Mouse (Mus musculus) adrenal gland (tissue): ENCODE measurements around the gene Psmd4.
"Not testable (repeated sequence)": the region's sequence is repeated elsewhere in the genome, so short reads cannot be mapped to it uniquely, and the experiment has no call there.

Source experiments
- intact Hi-C: fragments of 180-260 bp; cut with DNase I; formaldehyde crosslinking; loops from one replicate; pipeline ENCODE4 v1.15.1; 2025
- long read RNA-seq, 2 experiments: library from polyadenylated mRNA; unstranded; transcript quantifications; one replicate each; pipeline ENCODE4 v2.0.0; 2020; ENCODE audit warnings: borderline replicate concordance in 1 of 2; ENCODE audit not compliant: insufficient replicate concordance in 1 of 2

Gene Psmd4
- long read RNA-seq, experiment 1, transcript Psmd4-201 (10 exons, 1,276 nt) = minor isoform, 90 of 261 reads
- long read RNA-seq, experiment 1, transcript Psmd4-202 (10 exons, 1,332 nt) = major isoform, 151 of 261 reads
- long read RNA-seq, experiment 1, partial matches to known transcripts = 11 of 261 reads
- long read RNA-seq, experiment 1, other reads (novel, unspliced or antisense) = 9 of 261 reads
- long read RNA-seq, experiment 2, transcript Psmd4-201 (10 exons, 1,276 nt) = minor isoform, 94 of 305 reads
- long read RNA-seq, experiment 2, transcript Psmd4-202 (10 exons, 1,332 nt) = major isoform, 172 of 305 reads
- long read RNA-seq, experiment 2, partial matches to known transcripts = 22 of 305 reads
- long read RNA-seq, experiment 2, other reads (novel, unspliced or antisense) = 16 of 305 reads

DNA sequence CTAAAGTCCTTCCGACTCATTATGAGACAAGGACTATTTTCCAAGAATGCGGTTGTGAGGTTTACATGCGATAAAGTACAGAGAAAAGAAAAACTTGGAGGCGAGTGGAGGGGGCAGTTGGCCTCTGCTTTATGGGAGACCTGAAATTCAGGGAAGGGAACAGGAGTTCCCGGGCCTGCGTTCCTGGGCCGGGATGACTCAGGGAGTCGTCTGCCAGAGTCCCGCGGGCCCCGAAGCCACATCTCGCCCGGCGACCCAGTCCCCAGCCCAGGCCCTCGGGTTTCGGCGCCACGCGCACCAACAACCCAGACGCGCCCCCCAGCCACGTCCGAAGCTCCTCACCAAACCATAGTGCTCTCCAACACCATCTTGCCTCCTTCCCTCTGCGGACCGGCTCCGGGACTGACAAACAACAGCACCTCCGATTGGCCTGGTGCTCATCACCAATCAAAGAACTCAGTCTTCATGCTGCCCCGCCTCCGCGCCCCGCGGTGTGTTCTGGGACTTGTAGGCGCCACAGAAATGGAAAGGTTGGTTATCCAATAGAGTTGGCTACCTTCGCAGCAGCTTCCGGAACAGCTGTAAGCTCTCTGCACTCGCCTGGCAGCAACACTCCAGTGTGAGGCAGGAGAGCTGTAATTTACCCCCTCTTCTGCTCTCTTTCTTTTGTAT, at the start of gene Psmd4:
Psmd4 (minus strand) TSS at position 449 of the 672 bp plus-strand sequence.
- intact Hi-C loops = no loop called here

DNA sequence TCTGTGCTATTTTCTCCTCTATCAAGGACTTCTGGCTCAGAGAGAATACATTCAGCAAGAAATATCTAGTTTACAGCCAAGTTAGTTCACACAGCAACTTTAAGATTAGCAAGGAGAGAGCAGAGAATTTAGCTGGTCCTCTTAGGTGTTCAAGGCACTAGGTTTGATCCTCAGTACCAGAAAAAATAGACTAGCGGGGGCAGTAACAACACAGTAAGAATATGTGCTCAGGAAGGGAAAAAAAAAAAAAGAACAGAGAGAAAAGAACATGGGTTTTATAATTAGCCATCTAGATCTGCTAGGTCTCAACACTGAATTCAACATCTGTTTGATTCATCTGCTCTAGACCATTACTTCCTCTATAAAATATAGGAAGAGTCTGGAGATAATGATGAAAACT, 45.7 kb upstream of the Psmd4 start:
- intact Hi-C loops = no loop called here

DNA sequence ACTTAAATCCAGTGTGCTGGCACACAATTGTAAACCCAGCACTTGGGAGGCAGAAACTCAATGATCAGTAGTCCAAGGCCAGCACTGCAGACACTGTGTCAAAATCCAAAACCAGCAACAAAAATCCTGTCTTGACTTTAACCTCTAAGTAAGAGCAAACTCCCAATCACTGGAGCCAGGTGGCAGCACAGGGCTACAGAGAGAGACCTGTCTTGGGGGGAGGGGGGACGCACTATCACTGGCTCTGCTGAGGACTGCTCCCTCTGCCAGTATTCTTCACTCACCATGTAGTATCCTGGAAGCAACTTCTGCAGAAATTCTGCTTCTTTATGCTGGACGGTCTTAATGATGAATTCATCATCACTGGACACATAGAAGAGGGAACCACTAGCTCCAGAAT, 29.2 kb upstream of the Psmd4 start:
- intact Hi-C loops = no loop called here

DNA sequence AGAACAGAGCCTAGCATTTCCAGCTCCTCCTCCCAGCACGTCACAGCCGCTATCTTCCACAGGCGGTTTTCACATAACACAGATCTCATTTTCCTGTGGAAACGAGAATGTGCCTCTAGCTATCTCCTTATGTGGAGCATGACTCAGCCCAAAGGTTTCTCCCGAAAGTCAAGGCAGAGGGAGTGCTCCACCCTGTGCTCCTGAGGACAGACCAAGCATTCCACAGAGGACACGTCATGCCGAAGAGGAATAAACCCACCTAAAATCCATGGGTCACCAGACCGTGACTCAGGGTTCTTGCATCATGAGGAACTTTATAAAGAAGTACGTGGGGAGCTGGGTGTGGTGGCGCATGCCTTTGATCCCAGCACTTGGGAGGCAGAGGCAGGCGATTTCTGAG, 24.2 kb upstream of the Psmd4 start:
- intact Hi-C loops = loop anchor here (5.0 kb wide), 1 partner anchor 41 kb away; the partner anchor contains the start of gene Pip5k1a

DNA sequence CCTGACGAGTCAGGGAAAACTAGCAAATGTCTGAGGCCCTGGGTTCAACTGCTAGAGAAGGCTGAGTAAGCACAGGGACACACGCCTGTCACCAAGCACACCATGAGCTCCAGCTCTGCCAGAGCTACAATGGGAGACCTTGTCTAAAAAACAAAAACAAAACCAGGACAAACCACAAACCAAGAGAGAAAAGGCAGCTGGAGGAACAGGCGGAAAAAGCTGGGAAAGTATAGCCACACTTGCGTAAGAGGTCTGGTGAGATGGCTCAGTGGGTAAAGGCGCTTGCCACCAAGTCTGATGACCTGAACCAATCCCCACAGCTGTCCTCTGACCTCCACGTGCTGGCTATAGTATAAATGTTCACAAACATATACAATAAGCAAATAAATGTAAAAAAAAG, 23.7 kb upstream of the Psmd4 start:
- intact Hi-C loops = loop anchor here (5.0 kb wide), 1 partner anchor 41 kb away; the partner anchor contains the start of gene Pip5k1a

DNA sequence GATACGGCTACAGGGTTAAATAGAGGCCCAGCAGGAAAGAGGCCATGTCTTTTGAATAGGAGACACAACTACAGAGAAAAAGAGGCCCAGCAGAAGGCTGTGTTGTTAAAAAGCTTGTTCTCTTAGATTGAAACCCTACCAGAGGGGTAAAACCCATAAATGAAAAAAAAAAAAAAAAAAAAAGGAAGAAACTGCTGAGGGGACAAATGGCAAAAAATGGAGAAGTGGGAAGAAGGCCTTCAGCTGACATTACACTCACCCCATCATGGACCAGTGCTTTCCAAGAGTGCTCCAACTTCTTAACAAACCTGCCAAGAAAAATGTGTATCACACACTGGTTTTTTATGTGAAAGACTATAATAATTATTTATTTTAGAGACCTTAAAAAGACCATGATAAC, 23.1 kb upstream of the Psmd4 start:
- intact Hi-C loops = loop anchor here (5.0 kb wide), 1 partner anchor 42 kb away; the partner anchor contains the start of gene Pip5k1a

DNA sequence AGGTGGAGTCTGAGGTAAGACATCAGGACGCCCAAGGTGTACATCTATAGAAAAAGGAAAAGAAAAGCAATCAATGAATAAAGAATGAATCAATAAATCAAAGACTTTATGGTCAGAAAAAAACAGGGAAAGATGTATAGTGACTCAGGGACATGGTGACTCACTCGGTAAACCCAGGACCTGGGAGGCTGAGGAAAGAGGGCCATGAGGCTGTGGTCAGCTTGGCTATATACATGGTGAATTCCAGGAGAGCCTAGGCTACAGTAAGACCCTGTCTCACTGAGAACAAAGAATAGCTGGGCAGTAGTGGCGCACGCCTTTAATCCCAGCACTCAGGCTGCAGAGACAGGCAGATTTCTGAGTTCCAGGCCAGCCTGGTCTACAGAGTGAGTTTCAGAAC, 21.3 kb upstream of the Psmd4 start:
- intact Hi-C loops = no loop called here

DNA sequence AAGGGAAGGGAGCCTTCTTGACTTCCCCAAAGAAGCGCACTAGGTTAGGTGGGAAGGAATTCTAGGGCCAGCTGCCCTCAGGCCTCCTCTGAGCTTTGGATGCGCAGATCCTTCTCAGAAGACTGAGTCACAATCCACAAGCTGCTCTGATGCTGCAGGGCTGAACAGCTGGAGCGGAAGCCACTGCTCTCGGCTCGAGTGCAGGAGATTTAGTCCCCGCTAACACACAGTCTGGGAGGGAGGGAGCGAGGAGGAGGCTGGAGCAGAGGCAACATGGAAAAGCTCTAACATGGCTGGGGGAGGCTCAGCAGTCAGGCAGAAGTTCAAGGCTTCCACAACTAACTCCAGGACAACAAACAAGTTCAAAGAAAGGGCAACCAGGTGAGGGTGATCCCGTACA, 15.7 kb upstream of the Psmd4 start:
- intact Hi-C loops = no loop called here

DNA sequence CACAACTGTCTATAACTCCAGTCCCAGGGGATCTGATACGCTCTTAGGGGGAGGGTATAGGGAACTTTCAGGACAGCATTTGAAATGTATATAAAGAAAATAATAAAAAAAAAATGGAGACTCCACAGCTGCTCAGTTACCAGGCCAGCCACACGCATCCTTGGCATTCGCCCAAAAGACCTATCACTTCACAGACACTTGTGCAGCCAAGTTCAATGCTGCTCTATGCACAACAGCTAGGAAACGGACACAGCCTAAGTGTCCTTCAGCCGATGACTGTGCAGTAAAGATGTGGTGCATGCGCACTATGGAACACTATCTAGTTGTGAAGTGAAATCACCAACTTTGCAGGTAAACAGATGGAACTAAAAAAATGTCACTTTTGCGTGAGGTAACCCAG, 13.9 kb upstream of the Psmd4 start:
- intact Hi-C loops = no loop called here

DNA sequence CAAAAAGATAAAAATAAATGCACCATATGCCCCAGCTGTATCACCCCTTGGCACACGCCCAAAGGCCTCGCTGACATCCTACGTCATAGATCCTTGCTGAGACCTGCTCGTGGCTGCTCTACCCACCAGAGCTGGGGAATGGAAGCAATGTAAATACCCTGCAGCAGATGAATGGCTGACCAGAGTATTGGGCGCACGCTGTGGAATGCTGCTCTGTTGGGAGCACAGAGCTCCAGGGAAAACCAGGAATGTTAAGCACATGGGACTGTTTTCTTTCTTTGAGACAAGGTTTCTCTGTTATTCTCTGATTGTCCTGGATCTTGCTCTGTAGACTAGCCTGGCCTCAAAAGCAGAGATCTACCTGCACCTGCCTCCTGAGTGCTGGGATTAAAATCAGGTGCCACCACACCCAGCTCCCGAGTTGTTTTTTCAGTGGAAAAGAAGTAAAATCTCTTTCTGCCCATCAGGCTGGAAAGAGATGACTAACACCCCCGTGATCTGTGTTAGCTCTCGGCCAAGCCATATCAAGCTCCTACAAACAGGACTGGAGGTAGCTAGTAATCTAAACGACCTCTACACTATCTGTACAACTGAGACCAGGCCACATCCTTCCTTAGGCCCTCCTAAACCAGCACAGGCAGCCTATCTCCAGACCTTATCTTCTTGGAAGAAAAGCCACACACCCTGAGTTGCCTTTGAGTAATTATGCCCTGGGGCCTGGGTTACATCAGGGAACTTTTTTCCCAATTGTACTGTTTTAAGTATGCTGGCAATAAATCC, 12.3 kb upstream of the Psmd4 start:
- intact Hi-C loops = loop anchor here (5.0 kb wide), 1 partner anchor 53 kb away; the partner anchor contains the start of gene Pip5k1a

DNA sequence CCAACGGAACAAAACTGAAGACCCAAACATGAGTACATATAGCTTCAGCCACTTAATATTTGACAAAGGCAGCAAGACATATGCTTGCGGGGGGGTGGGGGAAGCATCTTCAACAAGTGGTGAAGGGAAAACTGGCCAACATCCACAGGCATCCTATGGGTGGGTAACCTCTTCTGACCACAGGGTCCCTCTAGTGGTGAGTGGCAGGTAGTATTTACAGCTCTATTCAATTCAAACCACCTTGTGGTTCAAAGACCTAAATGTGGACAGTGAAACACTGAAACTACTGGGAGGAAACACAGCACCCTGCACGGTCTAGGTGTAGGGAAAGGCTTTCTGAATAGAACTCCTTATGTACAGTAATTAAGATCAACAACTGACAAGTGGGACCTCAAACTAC, 11.3 kb upstream of the Psmd4 start:
- intact Hi-C loops = loop anchor here (5.0 kb wide), 1 partner anchor 54 kb away; the partner anchor contains the start of gene Pip5k1a

DNA sequence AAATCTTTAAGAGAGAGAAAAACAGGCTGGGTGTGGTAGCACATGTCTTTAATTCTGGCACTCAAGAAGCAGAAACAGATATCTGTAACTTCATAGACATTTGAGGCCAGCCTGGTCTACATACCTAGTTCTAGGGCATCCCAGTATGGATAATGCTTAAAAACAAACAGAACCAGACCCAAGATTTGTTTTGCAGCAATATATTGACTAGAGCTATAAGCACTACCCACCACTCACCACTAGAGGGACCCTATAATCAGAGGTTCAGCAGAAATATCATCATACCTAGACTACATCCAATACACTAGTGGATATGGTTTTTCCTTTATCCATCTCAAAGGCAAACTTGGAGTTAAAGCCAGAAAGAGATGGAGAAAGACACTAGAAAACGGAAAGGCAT, 10.5 kb upstream of the Psmd4 start:
- intact Hi-C loops = loop anchor here (5.0 kb wide), 1 partner anchor 54 kb away; the partner anchor contains the start of gene Pip5k1a

DNA sequence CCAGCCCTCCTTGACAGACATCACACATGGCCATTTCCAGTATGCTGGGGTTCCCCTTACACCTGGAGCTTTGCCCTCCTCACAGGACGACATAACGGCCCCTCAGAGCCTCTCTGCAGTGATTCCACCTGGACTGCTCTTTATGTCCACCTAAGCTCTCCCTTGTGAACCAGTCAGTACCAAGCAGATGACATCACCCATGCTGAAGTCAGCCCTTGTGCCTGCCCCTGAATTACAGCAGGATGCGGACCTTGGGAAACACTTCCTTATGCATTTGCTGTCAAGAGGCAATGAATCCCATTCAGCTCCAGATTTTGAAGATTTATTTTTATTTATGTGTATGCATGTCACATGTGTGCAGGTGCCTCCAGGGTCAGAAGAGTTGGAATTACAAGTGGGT, 5.5 kb upstream of the Psmd4 start:
- intact Hi-C loops = no loop called here

DNA sequence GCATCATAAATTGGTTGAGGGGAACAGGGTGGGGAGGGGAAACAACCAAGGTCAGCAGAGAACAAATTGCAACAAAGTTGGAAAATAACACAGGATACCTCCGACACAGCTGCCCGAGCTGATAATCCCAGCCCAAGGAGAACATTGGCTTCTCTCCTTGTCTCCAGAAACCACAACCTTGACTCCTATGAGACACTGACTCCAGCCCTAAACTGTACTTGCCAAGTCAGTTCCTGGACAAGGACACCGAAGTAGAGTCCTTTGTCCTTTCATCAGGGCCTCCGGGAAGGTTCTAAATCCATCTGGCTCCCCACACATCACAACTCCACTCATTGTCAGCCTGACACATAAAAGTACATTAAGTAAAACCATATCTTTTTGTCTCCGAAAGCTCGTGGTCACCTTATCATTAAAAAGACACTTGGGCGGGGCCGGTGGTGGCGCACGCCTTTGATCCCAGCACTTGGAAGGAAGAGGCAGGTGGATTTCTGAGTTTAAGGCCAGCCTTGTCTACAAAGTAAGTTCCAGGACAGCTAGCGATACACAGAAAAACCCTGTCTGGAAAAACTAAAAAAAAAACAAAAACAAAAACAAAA, 4.1 kb upstream of the Psmd4 start:
- intact Hi-C loops = no loop called here

DNA sequence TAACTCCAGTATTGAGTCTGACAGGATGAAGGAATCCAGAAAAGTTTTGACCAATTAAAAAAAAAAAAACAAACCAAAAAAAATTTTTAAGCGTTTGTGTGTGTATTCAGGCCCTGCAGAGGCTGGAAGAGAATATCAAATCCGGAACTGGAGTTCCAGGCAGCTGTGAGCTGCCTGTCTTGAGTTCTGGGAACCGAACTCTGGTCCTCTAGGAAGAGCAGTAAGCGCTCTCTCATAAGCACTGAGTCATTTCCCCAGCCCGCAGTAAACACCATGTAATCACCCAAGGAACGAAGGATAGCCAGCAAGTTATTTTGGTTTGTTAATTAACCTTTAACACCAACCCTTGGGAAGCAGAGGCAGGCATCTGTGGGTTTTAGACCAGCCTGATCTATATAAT, 837 bp upstream of the Psmd4 start:
- intact Hi-C loops = no loop called here

DNA sequence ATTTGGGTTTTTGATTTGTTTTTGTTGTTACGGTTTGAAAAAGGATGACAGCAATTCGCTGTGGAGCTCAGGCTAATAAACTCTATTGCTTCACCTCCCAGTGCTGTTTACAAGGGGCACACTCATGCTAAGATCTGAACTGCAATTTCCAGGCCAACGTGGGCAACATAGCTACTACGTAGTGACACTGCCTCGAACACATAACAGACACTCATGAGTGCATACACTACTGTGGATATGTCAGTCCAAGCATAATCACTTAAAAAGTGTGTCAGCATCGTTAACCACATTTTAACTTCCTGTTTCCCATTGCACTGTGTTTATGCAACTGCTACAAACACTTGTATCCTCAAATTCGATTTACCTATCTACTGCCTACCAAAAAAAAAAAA, 420 bp upstream of the Psmd4 start:
- intact Hi-C loops = no loop called here

DNA sequence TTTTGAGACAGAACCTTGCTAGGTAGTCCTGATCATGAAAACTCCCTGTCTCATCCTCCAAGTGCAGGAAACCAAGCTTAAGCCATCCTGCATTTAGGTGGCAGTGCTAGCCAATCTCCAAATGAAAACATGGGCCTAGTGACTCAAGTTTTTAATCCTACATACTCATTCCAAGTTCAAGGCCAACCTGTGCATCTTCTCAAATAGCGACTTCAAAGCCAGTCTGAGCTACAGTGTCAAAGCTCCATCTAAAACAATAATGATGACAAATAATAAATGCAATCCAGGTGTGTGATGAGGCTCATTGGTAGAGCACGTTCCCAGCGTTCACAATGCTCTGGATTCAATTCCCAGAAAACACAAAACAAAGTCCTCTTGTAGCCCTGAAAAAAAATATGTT, 789 bp downstream of the Psmd4 start:
- intact Hi-C loops = no loop called here

DNA sequence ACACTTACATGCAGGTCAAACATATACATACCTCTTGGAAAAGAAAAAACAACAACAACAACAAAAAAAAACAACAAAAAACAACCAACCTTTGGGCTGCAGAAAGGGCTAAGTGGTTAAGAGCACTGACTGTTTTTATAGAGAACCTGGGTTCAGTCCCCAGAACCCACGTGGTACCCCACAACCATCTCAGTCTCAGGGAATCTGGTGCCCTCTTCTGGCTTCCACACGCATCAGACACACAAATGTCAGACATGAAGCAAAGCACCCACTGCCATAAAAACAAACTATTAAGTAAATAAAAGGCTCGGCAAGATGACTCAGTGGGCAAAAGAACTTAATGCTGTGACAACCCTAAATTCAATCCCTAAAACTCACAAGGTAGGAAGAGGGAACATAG, 12.5 kb downstream of the Psmd4 start:
- intact Hi-C loops = no loop called here

DNA sequence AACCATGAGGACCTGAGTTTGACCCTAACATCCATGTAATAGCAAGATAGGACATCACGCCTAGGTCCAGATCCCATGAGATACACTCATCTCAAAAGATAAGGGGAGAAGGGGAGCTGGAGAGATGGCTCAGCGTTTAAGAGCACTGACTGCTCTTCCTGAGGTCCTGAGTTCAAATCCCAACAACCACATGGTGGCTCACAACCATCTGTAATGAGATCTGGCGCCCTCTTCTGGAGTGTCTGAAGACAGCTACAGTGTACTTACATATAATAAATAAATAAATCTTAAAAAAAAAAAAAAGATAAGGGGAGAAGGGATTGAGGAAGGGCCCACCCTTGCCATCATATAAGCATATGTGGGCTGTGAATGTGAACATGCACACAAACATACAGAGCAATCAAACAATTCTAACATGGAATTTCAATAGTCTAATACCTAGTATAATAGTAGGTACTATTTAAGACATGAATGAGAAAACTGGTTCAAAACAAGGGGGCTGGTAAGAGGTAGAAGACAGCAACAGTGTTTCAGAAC, 13.1 kb downstream of the Psmd4 start:
- intact Hi-C loops = not testable (repeated sequence)

DNA sequence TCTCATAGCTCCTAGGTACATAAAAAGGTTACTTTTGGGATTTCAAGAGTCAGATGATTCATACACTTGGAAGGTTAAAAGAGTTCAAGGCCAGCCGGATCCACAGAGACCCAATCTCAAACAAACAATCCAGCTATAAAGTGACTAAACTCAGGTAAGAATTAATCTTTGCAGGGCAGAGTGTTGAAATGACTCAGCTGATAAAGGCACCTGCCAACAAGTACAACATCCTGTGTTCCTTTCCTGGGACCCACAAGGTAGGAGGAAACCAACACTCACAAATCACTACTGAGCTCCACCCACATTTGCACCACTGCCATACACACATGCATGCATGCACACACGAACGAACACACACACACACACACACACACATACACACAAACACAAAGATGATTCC, 13.8 kb downstream of the Psmd4 start:
- intact Hi-C loops = no loop called here

DNA sequence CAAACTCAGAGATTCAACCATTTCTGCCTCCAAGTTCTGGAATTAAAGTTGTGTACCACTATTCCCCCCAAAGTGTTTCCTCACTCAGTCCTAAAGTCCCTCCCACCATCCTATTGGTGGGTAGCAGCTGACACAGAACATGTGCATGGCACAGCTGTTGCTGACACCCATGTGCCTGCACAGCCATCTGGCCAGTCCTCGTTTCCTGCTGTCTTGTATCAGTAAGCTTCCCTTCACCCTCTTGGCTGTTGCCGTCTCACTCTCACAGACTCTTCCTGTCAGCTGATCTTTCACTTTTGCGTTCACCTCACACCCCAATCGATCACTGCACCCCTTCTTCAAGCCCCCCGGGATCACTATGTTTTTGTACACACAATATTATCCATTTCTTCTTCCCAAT, 14.7 kb downstream of the Psmd4 start:
- intact Hi-C loops = no loop called here
